Mouse (Mus musculus): ENCODE measurements around the gene Hipk3.

DNA sequence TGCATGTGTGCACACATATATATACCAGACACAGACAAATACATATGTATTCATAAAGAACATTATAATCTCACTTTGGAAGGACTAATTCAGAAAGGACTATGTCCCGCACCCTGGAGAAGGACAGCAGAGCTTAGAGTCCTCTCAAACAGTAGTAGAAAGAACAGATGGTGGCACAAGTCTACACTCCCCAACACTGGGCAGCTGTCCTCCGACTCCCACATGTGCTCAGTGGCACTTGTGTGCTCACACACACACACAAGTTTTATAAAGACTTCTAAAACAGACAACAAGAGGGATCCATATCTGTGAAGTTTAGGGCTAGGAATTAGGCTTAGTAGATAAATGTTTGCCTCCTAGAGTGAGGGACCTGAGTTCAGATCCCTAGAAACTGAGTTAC lies 6.8 kb upstream of the Hipk3 start:
- TF ChIP-seq CTCF (IDR thresholded peaks at IDR 0.05; ENCODE audit: low read depth, low read length) (no peak), GATA1 (IDR thresholded peaks at IDR 0.05; ENCODE audit: borderline replicate concordance, low read length) (no peak), TAL1 (conservative IDR thresholded peaks at IDR 0.05; ENCODE audit: low read depth, low read length) (no peak)

All from G1E (cell line).